Mouse (Mus musculus) regulatory T cell (primary cell): Measurements from ENCODE around the gene Wfdc18.

ENCODE experiments used
- in situ Hi-C: fragments of 300-600 bp; cut with MboI, MseI; formaldehyde crosslinking; loops from one replicate; pipeline ENCODE4 v1.15.1; 2025; ENCODE audit warnings: high pct_unique_total_duplicates

The Wfdc18 gene

GRCm38 (mm10) chr11:83742731-83743355 is 34.0 kb downstream of the Wfdc18 start:
- in situ Hi-C loops, result no loop called here

- in situ Hi-C loops, result no loop called here
These were observed 34.7 kb downstream of the Wfdc18 start for GRCm38 (mm10) chr11:83743525-83743924.

- in situ Hi-C loops, result no loop called here
These were observed 37.3 kb downstream of the Wfdc18 start for GRCm38 (mm10) chr11:83746152-83746551.

GRCm38 (mm10) chr11:83746681-83747080 is 37.9 kb downstream of the Wfdc18 start, which contains the start of gene Wfdc21:
TSS of gene Wfdc21 (plus strand) at chr11:83746940.
- in situ Hi-C loops, result no loop called here

- in situ Hi-C loops, result no loop called here
These were observed 38.8 kb downstream of the Wfdc18 start for GRCm38 (mm10) chr11:83747376-83748265.

GRCm38 (mm10) chr11:83753581-83754181 is 44.9 kb downstream of the Wfdc18 start, which contains the start of gene Heatr6:
TSS of gene Heatr6 (plus strand) at chr11:83753696.
- in situ Hi-C loops, result no loop called here

GRCm38 (mm10) chr11:83754227-83754626 is 45.4 kb downstream of the Wfdc18 start:
- in situ Hi-C loops, result no loop called here
